Mouse (Mus musculus) C2C12 (cell line): ENCODE measurements around the gene Tor3a.

Experiments
- CEBPB ChIP-seq: IDR thresholded peaks from one replicate; pipeline ENCODE4 v1.6.1; 2011; ENCODE audit warnings: low read depth, mild to moderate bottlenecking, control low read depth, moderate library complexity
- CTCF ChIP-seq: IDR thresholded peaks from one replicate; pipeline ENCODE4 v1.5.1; 2011; ENCODE audit not compliant: control insufficient read depth, insufficient read depth, insufficient read length
- FOSL1 ChIP-seq: IDR thresholded peaks from one replicate; pipeline ENCODE4 v1.8.0; 2011; ENCODE audit warnings: mild to moderate bottlenecking, low read length; ENCODE audit not compliant: poor library complexity, insufficient read depth, severe bottlenecking
- MAX ChIP-seq: IDR thresholded peaks from one replicate; pipeline ENCODE4 v1.6.1; 2011; ENCODE audit warnings: mild to moderate bottlenecking, control low read depth
- MYOD1 ChIP-seq: IDR thresholded peaks from one replicate; pipeline ENCODE4 v1.6.1; 2011; ENCODE audit warnings: low read depth; ENCODE audit not compliant: control insufficient read depth, insufficient read length
- MYOG ChIP-seq: IDR thresholded peaks from one replicate; pipeline ENCODE4 v1.6.1; 2011; ENCODE audit not compliant: control insufficient read depth, insufficient read length; ENCODE audit errors: extremely low read depth
- USF1 ChIP-seq: IDR thresholded peaks from one replicate; pipeline ENCODE4 v1.6.1; 2011; ENCODE audit warnings: low read depth, mild to moderate bottlenecking, control low read depth, moderate library complexity

DNA sequence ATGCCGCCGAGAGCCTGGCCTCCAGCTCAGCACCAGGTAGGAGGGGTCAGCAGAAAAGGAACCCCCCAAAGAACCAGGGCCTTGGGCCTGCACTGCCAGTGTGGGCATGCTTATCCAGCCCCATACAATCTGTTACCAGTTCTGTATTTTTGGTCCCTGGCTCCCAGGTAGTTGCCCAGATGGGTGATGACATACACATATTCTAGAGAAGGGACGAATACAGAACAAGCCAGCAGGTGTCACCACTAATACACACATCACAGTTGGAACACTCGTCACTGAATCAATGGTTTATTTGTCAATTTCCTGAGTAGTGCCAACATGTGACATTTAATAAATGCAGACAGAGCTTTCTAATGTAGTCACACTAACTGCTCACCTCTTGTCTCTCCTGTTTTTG is 33.6 kb downstream of the Tor3a start:
- no peak for TF ChIP-seq FOSL1
- TF ChIP-seq CTCF: no peak
- TF ChIP-seq MAX: no peak
- no peak for TF ChIP-seq MYOD1
- TF ChIP-seq USF1: no peak
- no peak for TF ChIP-seq MYOG
- TF ChIP-seq CEBPB: no peak
